Mouse (Mus musculus): ENCODE data around the gene Naaa.

- TF ChIP-seq POLR2A (IDR thresholded peaks at IDR 0.05; ENCODE audit: borderline replicate concordance, insufficient read depth, low read length) (no peak), CTCF (IDR thresholded peaks at IDR 0.05; ENCODE audit: borderline replicate concordance, insufficient read depth, low read depth, low read length) (no peak)
Observed at GRCm38 (mm10) chr5:92229514-92229913, 48.5 kb downstream of the Naaa start.

Measured in cerebellum, adult 2 months (tissue).